Mouse (Mus musculus): ENCODE results near the gene Rcc2. TPM values are rescaled to one million over a fixed set of nuclear protein-coding genes. Genes with fewer than 3 reads are reported as not detected.

The Rcc2 gene
- total RNA-seq, 2 experiments from 2014 or later = 19.6 to 27.0 TPM

DNA sequence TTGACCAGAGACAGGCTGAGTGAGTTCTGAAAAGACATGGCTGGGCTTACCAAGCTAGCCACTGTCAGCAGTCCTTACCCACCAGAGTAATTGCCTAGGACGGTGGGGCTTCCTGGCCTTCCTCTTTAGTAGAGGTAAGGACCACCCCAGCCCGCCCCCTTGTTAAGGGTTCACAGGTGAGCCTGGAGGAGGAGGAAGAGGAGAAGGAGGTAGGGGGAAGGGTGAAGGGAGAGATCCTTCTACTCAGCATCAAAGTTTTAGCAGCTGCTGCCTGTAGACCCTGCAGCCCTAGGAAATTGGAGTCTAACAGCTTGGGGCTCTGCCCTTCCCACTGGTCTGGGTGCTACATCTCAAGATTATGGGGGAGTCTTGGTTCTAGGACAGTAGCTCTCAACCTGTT, 42.2 kb downstream of the Rcc2 start, which contains the start of gene Padi6:
TSS of gene Padi6 (minus strand) at position 101 of the 400 bp plus-strand sequence.
- intact Hi-C loops (cut with DNase I) = no loop called here
- DNase-seq = no peak

DNA sequence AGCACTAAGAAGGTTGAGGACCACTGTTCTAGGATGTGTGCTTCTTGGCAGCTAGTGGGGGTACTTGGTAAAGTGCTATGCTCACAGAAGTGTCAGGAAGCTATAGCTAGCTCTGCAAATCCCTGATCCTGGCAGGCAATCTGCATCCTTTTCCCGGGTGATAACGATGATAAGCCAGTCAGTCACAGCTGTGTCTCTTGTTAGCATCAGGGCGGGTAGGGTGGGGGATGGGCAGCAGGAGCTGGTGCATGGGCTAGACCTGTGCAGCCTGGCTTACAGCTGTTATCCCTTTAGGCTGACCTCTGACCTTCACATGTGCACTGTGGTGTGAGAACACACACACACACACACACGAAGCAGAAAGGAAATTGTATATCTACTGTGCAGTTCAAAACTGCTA, 42.7 kb downstream of the Rcc2 start:
- DNase-seq = no peak
- intact Hi-C loops (cut with DNase I) = no loop called here

DNA sequence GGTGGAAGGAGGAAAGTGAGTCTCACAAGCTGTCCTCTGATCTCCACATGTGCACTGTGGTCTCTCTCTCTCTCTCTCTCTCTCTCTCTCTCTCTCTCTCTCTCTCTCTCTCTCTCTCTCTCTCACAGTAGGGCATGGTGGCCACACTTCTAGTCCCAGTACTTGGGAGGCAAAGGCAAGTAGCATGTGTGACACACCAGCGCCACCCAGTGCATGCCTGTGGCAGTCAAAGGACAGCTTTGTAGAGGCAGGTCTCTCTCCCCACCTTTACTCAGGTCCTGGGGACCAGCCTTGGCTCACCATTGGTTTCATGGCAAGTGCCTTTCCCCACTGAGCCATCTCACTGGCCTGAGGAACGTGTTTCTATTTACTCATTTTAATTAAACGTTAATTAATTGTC, 44.3 kb downstream of the Rcc2 start:
- intact Hi-C loops (cut with DNase I) = no loop called here
- peak; percentile 27 to 64 for DNase-seq

DNA sequence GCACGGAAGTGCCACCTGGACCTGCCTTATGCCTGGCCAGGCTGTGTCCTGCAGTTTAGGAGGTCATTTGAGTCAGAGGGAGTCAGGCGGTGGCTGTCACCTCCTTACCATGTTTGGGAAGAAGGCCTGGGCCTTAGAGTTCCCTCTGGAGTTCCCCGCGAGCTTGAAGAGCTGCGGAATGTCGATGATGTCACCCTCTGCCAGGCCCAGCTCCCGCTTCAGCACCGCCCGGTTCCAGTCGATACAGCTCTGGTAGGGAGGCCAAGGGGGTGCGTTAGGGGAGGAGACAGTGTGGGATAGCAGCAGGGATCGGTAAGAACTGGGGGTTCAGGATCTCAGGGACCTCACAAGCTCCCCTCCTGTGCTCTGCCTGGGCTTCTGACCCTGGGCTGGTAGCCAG, 47.6 kb downstream of the Rcc2 start:
- intact Hi-C loops (cut with DNase I) = no loop called here
- DNase-seq = peak in 1 of 2 experiments; percentile 45

- DNase-seq = no peak
- intact Hi-C loops (cut with DNase I) = no loop called here
Observed at GRCm38 (mm10) chr4:140750328-140750727, 50.0 kb downstream of the Rcc2 start.

DNA sequence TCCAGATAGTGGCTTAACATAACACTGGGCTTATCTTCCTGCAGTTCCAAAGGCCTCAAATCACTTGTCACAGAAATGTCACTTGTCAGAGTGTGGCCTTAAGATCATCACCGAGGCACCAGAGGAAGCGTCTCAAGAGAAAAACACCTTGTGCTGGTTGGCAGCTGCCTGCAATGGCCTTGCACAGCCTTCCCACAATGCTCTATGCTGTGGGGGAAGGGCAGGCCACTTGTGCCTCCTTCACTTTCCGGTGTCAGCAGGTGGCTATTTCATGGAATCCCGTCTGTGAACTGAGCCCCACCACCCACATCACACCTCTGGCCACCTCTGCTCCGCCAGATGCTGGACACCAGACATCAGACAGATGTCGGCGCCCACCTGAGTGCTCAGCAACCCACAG, 53.0 kb downstream of the Rcc2 start:
- intact Hi-C loops (cut with DNase I) = no loop called here
- DNase-seq = no peak

- no peak for DNase-seq
- intact Hi-C loops (cut with DNase I) = no loop called here
Observed at GRCm38 (mm10) chr4:140755811-140756210, 55.5 kb downstream of the Rcc2 start.

DNA sequence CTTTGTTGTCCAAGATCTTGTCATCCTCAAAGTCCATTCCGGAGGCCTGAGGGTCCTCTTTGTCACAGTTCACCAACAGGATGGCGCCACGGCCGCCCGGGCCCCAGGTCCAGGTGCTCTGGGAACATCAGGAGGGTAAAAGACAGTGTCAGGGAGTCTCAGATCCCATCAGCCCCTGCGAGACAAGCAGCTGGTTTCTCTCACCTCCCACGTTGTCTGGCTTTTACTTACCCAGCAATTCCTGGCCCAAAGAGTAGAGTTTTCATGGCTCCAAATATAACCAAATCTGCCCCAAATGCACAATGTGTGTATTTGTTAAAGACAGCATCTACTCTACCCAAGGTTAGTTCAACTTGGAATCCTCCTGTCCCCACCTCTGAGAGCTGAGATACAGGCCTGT, 61.3 kb downstream of the Rcc2 start:
- intact Hi-C loops (cut with DNase I) = loop anchor here (5.0 kb wide), 1 partner anchor 196 kb away; no protein-coding TSS in a partner anchor
- no peak for DNase-seq

DNA sequence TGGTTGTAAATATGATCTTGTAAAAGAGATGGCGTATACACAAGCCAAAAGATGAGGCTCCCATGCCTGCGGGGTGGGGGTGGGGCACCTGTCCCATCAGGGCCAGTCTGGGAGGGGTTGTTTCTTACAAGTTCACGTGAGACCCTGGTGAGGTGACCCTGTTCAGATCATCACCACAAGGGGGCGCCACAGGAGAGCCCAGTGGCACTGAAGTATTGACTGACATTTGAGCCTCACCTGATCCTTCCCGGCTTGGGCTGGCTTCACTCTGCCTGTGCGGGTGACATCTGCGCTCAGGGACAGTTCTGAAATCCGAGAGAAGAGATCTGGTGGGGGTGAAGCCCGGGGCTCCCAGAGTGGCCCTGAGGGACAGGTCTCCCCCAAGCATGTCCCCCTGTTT, 62.8 kb downstream of the Rcc2 start:
- intact Hi-C loops (cut with DNase I) = loop anchor here (1.0 to 5.0 kb wide), 2 partner anchors 139 to 194 kb away; no protein-coding TSS in a partner anchor
- DNase-seq = peak; percentile 55 to 68

DNA sequence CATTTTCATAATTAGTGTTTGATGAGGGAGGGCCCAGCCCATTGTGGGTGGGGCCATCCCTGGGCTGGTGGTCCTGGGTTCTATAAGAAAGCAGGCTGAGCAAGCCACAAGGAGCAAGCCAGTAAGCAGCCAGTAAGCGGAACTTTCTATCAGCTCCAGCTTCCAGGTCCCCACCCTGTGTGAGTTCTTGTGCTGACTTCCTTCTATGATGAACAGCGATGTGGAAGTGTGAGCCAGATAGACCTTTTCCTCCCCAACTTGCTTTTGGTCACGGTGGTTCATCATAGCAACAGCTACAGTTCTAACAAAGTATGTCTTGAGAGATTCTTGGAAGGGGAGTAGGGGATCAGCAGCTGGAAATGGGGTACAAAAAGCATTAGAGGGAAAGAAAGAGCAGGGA, 65.6 kb downstream of the Rcc2 start:
- no peak for DNase-seq
- intact Hi-C loops (cut with DNase I) = no loop called here

DNA sequence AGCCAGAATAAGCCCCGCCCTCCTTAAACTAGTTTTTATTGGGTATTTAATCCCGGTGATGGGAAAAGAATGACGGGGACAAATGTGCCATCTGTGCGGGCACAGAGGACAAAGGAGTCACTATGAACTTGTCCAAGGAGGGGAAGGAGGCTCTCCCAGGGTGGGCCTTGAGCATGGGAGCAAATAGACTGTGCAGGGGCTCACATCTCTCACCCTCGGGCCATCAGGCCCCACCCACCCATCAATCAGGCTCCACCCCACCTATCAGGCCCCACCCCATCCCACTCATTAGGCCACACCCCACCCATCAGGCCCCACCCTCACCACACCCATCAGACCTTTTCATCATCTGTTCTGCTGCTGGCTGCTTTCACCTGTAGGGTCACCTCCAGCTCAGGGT, 68.6 kb downstream of the Rcc2 start:
- intact Hi-C loops (cut with DNase I) = no loop called here
- no peak for DNase-seq

GRCm38 (mm10) chr4:140770433-140770832, 70.1 kb downstream of the Rcc2 start:
- intact Hi-C loops (cut with DNase I) = no loop called here
- DNase-seq = peak; percentile 53 to 68

DNA sequence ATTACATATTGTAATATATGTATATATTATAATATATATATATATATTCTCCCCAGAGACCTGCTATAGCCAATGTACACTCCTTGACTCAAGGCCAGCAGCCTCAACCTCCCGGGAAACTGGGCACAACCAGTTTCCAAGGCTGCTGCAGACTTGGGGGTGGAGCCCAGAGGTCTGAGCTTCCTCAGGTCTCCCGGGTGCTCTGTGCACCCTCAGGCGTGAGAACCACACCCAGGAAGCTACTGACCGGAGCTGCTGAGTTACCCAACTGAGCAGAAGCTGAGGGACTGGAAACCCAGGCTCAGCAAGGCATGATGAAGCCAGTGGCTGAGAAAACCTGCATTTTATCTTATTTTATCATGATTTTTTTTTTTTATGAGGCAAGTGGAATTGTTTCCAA, 70.8 kb downstream of the Rcc2 start:
- intact Hi-C loops (cut with DNase I) = no loop called here
- DNase-seq = no peak

Small RNA genes within 50 kb of the gene (microRNA-seq; reads per million reads assigned to microRNA genes)
- gene Gm23045 = 0 reads per million in 2 experiments
- 0 reads per million in 2 experiments for gene Gm25951

Other genes starting within 250 kb of the Rcc2 start
- 10 to 100 TPM; 62.5 TPM for gene Arhgef10l, start 34.5 kb upstream of the Rcc2 start, total RNA-seq (2021)
- not detected for gene Padi6, start 42.1 kb downstream of the Rcc2 start, total RNA-seq (2021)
- gene Padi4, start 73.7 kb downstream of the Rcc2 start, total RNA-seq (2021) = under 1 TPM; 0.74 to 0.78 TPM
- under 1 TPM; 0.07 to 0.17 TPM for gene Padi3, start 110.1 kb downstream of the Rcc2 start, total RNA-seq (2021)
- gene Padi1, start 145.2 kb downstream of the Rcc2 start, total RNA-seq (2021) = not detected
- gene Padi2, start 205.8 kb downstream of the Rcc2 start, total RNA-seq (2021) = 1 to 10 TPM in 1 of 2 experiments, under 1 TPM in 1; 0.41 to 1.1 TPM

Measured in heart, postnatal 14 days (tissue).